Mouse (Mus musculus) forebrain, embryonic 12.5 days (tissue): ENCODE data around the gene Hcfc1r1. TPM values are rescaled to one million over a fixed set of nuclear protein-coding genes. Genes with fewer than 3 reads are reported as not detected.

Experiments used
- ATAC-seq: fragments of 200-750 bp; cut with Nextera tagmentation; 2 replicates; pipeline ENCODE4 v1.8.0; 2017; ENCODE audit warnings: moderate TSS enrichment; ENCODE audit not compliant: low FRiP score
- H3K27ac ChIP-seq: fragments of 300-500 bp; sonication (generic); 2 replicates; pipeline ENCODE4 v1.5.1; 2016; ENCODE audit warnings: mild to moderate bottlenecking
- H3K27me3 ChIP-seq: fragments of 300-500 bp; sonication (generic); 2 replicates; pipeline ENCODE4 v1.6.1; 2016; ENCODE audit warnings: mild to moderate bottlenecking
- H3K36me3 ChIP-seq: fragments of 300-500 bp; sonication (generic); replicated peaks from 2 replicates; pipeline ENCODE4 v1.6.1; 2016; ENCODE audit warnings: mild to moderate bottlenecking
- H3K4me1 ChIP-seq: fragments of 300-500 bp; sonication (generic); 2 replicates; pipeline ENCODE4 v1.6.1; 2016
- H3K4me2 ChIP-seq: fragments of 300-500 bp; sonication (generic); 2 replicates; pipeline ENCODE4 v1.6.1; 2016; ENCODE audit warnings: mild to moderate bottlenecking, moderate library complexity
- H3K4me3 ChIP-seq: fragments of 300-500 bp; sonication (generic); replicated peaks from 2 replicates; pipeline ENCODE4 v1.5.1; 2016; ENCODE audit warnings: mild to moderate bottlenecking
- H3K9ac ChIP-seq: fragments of 300-500 bp; sonication (generic); 2 replicates; pipeline ENCODE4 v1.6.1; 2016; ENCODE audit warnings: mild to moderate bottlenecking
- H3K9me3 ChIP-seq: fragments of 300-500 bp; sonication (generic); 2 replicates; pipeline ENCODE4 v1.6.1; 2016
- WGBS: fragments of 180-500 bp; shearing (Covaris S2); methylation state at CpG from one replicate; pipeline ENCODE4 v1.1.7; 2016; 5-methylcytosine and 5-hydroxymethylcytosine counted together
- polyA plus RNA-seq: library from polyadenylated mRNA; unstranded; fragments of >200 nt; fragmentation: Nextera tagmentation; extraction: Ambion mirVana; gene quantifications from 2 replicates; pipeline ENCODE4 v1.2.1, GENCODE M21; 2016

Hcfc1r1 gene
- polyA plus RNA-seq, 1 experiment from 2014 or later = 47.1 TPM

DNA sequence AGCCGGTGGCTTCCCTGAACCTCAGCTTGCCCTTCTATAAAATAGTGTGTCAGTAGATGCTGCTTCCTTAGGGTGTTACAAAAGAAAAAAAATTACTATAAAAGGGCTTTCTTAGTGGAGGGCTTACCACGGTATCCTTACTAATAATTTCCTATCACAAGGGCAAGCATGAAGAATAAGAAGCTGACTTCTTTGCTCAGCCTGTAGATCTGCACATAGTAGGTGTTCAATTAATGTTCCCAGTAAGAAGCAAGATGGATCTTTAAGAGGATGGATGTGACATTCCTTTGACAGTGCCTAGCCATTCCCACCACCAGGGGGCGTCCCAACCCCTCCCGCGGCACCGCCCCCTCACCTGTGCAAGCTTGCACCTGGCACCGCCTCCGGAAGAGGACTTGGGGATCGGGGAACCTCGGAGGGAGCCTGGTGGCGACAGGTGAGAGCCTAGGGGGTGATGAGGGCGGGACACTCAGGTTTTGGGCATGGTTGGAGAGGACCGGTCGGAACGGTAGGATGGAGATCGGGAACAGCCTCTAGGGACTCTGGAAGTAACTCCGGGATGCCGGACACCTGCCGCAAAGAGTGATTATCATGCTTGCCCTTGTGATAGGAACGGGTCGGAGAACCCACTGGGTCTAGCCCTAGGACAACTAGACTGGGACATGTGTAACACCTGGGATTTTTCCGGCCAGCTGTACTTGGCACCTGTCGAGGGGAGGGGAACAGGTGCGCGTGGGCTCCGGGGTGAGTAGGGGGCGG is 13.1 kb upstream of the Hcfc1r1 start, which contains the start of gene Bicdl2:
Bicdl2 (plus strand) TSS at position 390 of the 759 bp plus-strand sequence.
- H3K9me3 ChIP-seq = no peaks in the 10 kb centered on the region
- no peak for ATAC-seq
- peaks cover 57% of the 10 kb centered on the region for H3K27me3 ChIP-seq
- WGBS = 7% methylated on average over 27 of the region's 27 CpGs
- H3K4me3 ChIP-seq = 0 out of 2 replicates have a peak within 1 kb of the TSS, but pooled peaks have one; percentile 8
- H3K27ac ChIP-seq = no peak within 1 kb of the TSS
- H3K4me2 ChIP-seq = peak within 1 kb of the TSS; percentile 13; the same call in 1 of the 2 replicates
- H3K36me3 ChIP-seq = no peaks in the 10 kb centered on the region
- no peak within 1 kb of the TSS for H3K9ac ChIP-seq
- H3K4me1 ChIP-seq = peaks cover 2% of the 10 kb centered on the region; the same call in 1 of the 2 replicates

DNA sequence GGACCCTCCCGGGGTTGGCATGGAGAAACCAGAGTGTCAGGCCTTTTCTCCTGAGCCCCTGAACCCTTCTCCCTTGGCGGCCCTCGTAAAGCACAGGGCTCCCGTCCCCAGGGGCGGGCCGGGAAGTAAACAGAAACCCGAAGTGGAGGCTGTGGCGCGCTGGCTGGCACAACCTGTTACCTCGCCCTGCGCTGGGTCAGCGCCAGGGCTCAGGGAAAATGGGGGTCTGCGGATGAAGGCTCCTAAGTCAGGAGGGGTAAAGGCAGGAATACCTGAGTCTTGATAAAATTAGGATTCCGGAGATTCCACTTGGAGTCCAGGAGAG is 12.6 kb upstream of the Hcfc1r1 start:
- 0 out of 2 replicates have a peak overlapping the region, but pooled peaks have one; percentile 8 for H3K4me3 ChIP-seq
- H3K36me3 ChIP-seq = no peaks in the 10 kb centered on the region
- H3K4me2 ChIP-seq = peak overlapping the region; percentile 13; the same call in 1 of the 2 replicates
- peaks cover 2% of the 10 kb centered on the region; the same call in 1 of the 2 replicates for H3K4me1 ChIP-seq
- 3% methylated on average over 14 of the region's 14 CpGs for WGBS
- H3K27ac ChIP-seq = no peak overlapping the region
- no peak overlapping the region for H3K9ac ChIP-seq
- H3K27me3 ChIP-seq = peaks cover 57% of the 10 kb centered on the region
- ATAC-seq = no peak
- H3K9me3 ChIP-seq = no peaks in the 10 kb centered on the region

DNA sequence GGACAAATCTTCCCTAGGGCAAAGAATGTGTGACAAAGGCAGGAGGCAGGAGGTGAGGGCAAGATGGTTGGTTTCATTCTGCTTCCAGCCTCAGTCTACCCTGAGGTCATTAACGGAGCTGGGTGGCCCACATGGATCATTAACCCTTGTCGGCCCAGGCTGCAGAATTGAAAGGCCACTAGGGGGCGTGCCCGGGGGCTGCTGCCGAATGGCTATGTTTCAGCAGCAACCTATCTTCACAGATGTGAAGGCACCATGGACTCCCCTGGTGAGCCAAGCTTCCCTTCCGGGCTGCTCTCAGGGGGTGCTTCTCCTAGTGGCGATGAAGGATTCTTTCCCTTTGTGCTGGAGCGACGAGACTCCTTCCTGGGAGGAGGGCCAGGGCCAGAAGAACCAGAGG is 11.9 kb upstream of the Hcfc1r1 start:
- H3K4me3 ChIP-seq = no peak overlapping the region
- H3K27me3 ChIP-seq = peaks cover 57% of the 10 kb centered on the region
- no peaks in the 10 kb centered on the region for H3K9me3 ChIP-seq
- no peak for ATAC-seq
- 2% methylated on average over 9 of the region's 9 CpGs for WGBS
- peaks cover 4% of the 10 kb centered on the region for H3K36me3 ChIP-seq
- H3K9ac ChIP-seq = no peak overlapping the region
- H3K4me2 ChIP-seq = no peak overlapping the region
- H3K4me1 ChIP-seq = peaks cover 2% of the 10 kb centered on the region; the same call in 1 of the 2 replicates
- no peak overlapping the region for H3K27ac ChIP-seq

DNA sequence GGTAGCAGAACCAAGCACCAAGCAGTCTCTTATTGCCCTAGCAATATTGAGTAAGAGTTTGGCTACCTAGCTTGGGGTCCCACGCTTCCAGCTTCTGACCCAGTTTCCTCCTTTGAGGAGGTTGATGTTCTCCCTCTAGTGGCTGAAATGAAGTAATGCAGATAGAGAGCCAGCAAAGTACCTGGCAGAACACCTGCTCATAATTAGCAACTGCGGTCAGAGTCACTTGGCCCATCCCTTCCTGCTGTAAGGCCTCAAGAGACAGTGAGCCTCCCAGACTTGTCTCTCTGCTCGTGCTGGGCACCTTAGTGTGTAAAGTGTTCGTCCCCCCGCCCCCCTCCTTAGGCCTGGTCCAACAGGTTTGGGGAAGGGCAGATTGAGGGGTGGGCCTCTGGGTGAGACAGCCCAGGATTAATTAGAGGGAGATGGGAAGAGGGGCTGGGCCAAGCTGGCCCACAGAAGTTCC is 8.8 kb upstream of the Hcfc1r1 start:
- H3K27me3 ChIP-seq = peaks cover 38% of the 10 kb centered on the region
- no peak overlapping the region for H3K9ac ChIP-seq
- no peak overlapping the region for H3K27ac ChIP-seq
- WGBS = 11% methylated on average over 5 of the region's 5 CpGs
- peak; percentile 57; the same call in 1 of the 2 replicates for ATAC-seq
- peaks cover 33% of the 10 kb centered on the region for H3K36me3 ChIP-seq
- peaks cover 2% of the 10 kb centered on the region; the same call in 1 of the 2 replicates for H3K4me1 ChIP-seq
- H3K9me3 ChIP-seq = no peaks in the 10 kb centered on the region
- no peak overlapping the region for H3K4me2 ChIP-seq
- H3K4me3 ChIP-seq = no peak overlapping the region

DNA sequence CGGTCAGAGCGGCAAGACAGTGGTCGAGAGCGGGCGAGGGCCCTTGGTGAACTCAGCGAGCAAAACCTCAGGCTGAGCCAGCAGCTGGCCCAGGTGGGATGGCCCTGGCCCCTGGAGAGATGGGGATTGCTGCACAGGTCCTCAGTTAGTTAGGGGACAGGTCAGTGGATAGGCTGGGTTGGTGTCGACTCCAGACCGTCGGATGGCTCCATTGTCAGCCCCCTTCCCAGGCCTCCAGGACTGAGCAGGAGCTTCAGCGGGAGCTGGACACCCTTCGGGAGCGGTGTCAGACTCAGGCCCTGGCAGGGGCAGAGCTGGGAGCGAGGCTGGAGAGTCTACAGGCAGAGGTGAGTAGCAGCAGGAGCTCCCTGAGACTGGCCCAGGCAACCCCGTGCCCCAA is 7.9 kb upstream of the Hcfc1r1 start:
- Histone ChIP-seq H3K9me3 (no peaks in the 10 kb centered on the region), H3K9ac (no peak overlapping the region), H3K27me3 (peaks cover 29% of the 10 kb centered on the region), H3K4me3 (no peak overlapping the region), H3K4me1 (peaks cover 2% of the 10 kb centered on the region; the same call in 1 of the 2 replicates), H3K27ac (no peak overlapping the region), H3K36me3 (peaks cover 42% of the 10 kb centered on the region), H3K4me2 (no peak overlapping the region)
- ATAC-seq = no peak
- WGBS = 77% methylated on average over 14 of the region's 14 CpGs

DNA sequence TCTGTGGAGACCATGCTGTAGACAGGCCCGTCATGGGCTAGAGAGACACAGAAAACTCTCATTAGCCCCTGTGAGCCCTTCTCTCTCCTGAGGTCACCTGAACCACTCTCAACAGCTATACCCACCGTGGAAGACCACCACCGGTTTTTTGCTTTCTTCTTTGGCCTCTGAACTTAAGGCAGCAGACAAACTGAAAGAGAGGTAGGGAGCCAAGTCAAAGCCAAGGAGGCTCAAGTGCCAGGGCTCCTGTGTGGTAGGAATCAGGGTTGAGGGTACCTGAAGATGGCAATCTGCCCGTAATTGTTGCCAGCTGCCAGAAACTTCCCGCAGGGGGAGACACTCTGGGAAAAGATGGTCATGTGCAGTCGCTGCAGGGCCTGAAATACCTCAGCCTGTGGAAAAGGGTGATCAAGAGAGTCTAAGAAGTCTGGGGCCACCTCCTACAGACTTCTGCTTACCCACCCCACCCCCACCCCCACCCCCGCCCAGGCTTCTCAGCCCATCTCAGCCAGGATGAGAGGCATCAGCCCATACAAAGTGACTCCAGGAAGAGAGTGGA is 2.8 kb upstream of the Hcfc1r1 start:
- Histone ChIP-seq H3K9ac (no peak overlapping the region), H3K4me3 (no peak overlapping the region), H3K4me2 (no peak overlapping the region), H3K27ac (no peak overlapping the region), H3K27me3 (peaks cover 12% of the 10 kb centered on the region), H3K4me1 (peaks cover 15% of the 10 kb centered on the region), H3K9me3 (no peaks in the 10 kb centered on the region), H3K36me3 (peaks cover 43% of the 10 kb centered on the region)
- no peak for ATAC-seq
- WGBS = 94% methylated on average over 7 of the region's 7 CpGs

DNA sequence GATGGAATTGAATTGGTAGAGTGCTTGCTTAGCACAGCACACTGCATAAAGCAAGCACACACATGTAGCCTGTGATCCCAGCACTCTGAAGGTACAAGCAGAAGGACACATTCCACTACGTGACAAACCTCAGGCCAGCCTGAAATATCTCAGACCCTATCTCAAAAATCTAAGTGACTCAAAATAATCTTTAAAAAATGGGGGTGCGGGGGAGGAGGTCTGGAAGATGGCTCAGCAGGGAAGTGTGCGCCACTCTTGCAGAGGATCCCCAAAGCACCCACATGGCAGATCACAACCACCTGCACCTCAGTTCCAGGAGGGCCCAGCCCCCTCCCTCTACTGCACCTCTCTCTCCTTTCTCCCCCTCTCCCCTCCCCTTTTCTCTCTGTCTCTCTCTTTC is 1.9 kb upstream of the Hcfc1r1 start:
- H3K9me3 ChIP-seq = no peaks in the 10 kb centered on the region
- peaks cover 24% of the 10 kb centered on the region for H3K4me1 ChIP-seq
- H3K4me2 ChIP-seq = no peak overlapping the region
- peaks cover 39% of the 10 kb centered on the region for H3K36me3 ChIP-seq
- 95% methylated on average over 3 of the region's 3 CpGs for WGBS
- H3K27ac ChIP-seq = no peak overlapping the region
- H3K27me3 ChIP-seq = peaks cover 22% of the 10 kb centered on the region
- no peak for ATAC-seq
- H3K9ac ChIP-seq = no peak overlapping the region
- no peak overlapping the region for H3K4me3 ChIP-seq

DNA sequence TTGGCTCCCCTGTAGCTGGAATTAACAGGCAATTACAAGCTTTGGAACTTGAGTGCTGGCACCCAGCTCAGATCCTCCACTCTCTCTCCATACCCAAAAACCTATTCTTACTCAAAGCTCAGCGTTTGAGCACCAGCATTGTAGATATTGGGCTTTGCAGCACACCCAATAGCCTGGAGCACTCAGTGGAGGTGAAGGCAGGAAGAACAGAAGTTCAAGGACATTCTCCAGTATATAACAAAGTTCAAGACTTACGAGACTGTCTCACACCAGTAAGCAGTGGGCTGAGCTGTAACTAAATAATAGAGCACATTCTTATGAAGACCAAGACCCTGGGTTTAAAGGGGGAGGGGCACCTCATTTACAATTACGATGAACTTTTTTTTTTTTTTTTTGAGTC is 635 bp upstream of the Hcfc1r1 start:
- Histone ChIP-seq H3K4me3 (peak overlapping the region; percentile 64), H3K4me1 (peaks cover 34% of the 10 kb centered on the region), H3K9ac (no peak overlapping the region), H3K36me3 (peaks cover 27% of the 10 kb centered on the region), H3K27me3 (peaks cover 27% of the 10 kb centered on the region), H3K4me2 (peak overlapping the region; percentile 63), H3K27ac (no peak overlapping the region), H3K9me3 (no peaks in the 10 kb centered on the region)
- no peak for ATAC-seq
- WGBS = 80% methylated on average over 3 of the region's 3 CpGs

DNA sequence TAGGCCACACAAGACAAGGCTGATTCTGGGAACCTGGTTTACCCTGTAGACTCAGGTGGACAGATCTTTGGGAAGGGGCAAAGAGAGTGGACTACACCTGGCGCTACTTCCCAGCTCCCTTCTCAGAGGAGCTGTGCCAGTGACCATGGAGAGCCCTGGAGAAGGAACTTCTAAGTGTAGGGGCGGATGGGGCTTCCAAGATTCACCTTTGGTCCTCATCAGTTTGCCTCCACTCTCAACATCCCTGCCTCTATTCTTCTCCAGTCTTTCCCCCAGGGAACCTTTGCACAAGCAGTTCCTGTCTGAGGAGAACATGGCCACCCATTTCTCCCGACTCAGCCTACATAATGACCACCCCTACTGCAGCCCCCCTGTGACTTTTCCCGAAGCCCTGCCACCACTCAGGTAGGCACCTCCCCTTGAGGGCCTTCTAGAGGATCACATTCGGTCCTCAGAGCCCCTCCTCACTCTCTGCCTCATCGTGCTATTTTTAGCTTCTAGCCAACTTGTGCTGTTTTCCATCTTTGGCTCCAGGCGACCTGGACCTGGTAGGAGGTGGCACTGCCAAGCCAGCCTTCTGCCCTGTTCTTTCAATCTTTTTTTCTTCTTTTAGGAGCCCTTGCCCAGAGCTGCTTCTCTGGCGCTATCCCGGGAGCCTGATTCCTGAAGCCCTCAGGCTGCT is 1.0 kb downstream of the Hcfc1r1 start:
- no peak; the same call in 1 of the 2 replicates for ATAC-seq
- WGBS = 41% methylated on average over 9 of the region's 9 CpGs
- Histone ChIP-seq H3K9me3 (no peaks in the 10 kb centered on the region), H3K27ac (no peak overlapping the region), H3K36me3 (peaks cover 11% of the 10 kb centered on the region), H3K4me3 (peak overlapping the region; percentile 64), H3K9ac (peak overlapping the region; percentile 50), H3K27me3 (peaks cover 43% of the 10 kb centered on the region), H3K4me2 (peak overlapping the region; percentile 63), H3K4me1 (peaks cover 38% of the 10 kb centered on the region)

DNA sequence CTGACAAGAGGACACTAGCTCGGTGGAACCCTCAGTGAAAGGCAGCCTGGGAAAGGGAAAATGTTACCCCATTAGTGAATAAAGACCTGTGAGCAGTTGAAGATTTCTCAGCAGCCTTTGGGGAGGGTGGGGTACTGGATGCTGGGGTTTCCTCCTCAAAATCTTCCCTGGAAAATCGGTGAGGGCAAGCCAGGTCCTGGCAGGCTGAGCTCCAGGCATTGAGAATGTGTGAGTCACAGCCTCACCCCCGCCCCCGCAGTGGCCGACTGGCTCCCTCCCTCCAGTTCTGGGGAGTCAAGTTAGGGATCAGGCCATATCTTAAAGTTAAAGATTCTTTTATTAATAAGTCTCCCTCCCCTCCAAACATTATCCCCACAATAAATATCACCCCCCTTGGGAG is 1.7 kb downstream of the Hcfc1r1 start:
- Histone ChIP-seq H3K4me3 (no peak overlapping the region), H3K27ac (no peak overlapping the region), H3K9me3 (no peaks in the 10 kb centered on the region), H3K9ac (no peak overlapping the region), H3K4me2 (0 out of 2 replicates have a peak overlapping the region, but pooled peaks have one; percentile 63), H3K4me1 (peaks cover 41% of the 10 kb centered on the region), H3K36me3 (peaks cover 4% of the 10 kb centered on the region), H3K27me3 (peaks cover 50% of the 10 kb centered on the region)
- no peak for ATAC-seq
- 42% methylated on average over 5 of the region's 5 CpGs for WGBS

DNA sequence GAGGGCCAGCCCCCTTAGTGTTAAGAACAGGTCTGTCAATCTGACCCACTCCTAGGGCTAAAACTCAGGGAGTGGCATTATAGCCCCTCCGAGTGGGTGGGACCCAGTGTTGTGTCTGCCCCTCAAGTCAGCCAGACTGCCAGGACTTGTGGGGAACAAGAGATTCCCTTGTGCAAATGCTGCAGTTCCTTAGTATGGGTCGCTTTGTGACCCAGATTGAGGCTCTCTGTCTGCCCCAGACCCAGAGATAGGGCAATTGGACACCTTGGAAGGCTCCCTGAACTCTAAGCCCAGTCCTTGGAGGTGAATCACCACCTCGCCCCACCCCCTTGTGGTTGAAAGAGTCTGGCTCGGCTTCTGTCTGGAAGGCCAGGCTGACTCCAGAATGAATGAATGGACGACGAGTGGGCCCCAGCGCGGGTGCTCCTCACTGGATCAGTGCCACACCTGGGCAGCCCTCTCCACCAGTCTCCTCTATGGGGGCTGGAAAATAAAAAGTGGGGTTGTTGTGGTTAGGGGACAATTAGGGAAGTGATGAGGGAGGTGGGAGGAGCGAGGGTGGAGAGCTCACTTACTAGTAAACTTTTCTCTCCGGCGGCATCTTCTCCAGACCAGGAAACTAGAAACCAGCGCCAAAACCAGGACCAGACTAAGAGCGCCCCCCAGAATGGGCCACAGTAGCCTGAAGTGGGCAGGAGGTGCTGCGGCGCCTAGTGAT is 2.3 kb downstream of the Hcfc1r1 start:
- H3K27me3 ChIP-seq = peaks cover 56% of the 10 kb centered on the region
- peak overlapping the region; percentile 49 for H3K4me3 ChIP-seq
- ATAC-seq = no peak
- peaks cover 41% of the 10 kb centered on the region for H3K4me1 ChIP-seq
- H3K4me2 ChIP-seq = peak overlapping the region; percentile 96
- no peak overlapping the region for H3K27ac ChIP-seq
- 12% methylated on average over 13 of the region's 15 CpGs for WGBS
- H3K9me3 ChIP-seq = no peaks in the 10 kb centered on the region
- H3K36me3 ChIP-seq = no peaks in the 10 kb centered on the region
- H3K9ac ChIP-seq = peak overlapping the region; percentile 57; the same call in 1 of the 2 replicates
